Mouse (Mus musculus): ENCODE results near the gene Mrps16. TPM values are rescaled to one million over a fixed set of nuclear protein-coding genes. Genes with fewer than 3 reads are reported as not detected.

Mrps16 gene
- total RNA-seq (2021), result 10 to 100 TPM; 72.6 to 81.0 TPM

GRCm38 (mm10) chr14:20393205-20393913, at the start of gene Mrps16:
Mrps16 (minus strand) TSS chr14:20393634.
- peak; percentile 93 for DNase-seq (ENCODE audit: low spot score)
- intact Hi-C loops (cut with DNase I), result loop anchor here (5.0 to 10.0 kb wide), 2 partner anchors 84 to 271 kb away; partner anchors contain the start of gene Synpo2l

- no peak for DNase-seq (ENCODE audit: low spot score)
- intact Hi-C loops (cut with DNase I), result no loop called here
These were observed 48.8 kb upstream of the Mrps16 start for GRCm38 (mm10) chr14:20442252-20442651.

GRCm38 (mm10) chr14:20436976-20437375, 43.5 kb upstream of the Mrps16 start:
- intact Hi-C loops (cut with DNase I), result no loop called here
- DNase-seq (ENCODE audit: low spot score), result no peak

- DNase-seq (ENCODE audit: low spot score), result no peak
- intact Hi-C loops (cut with DNase I), result no loop called here
These were observed 39.0 kb upstream of the Mrps16 start for GRCm38 (mm10) chr14:20432420-20432819.

GRCm38 (mm10) chr14:20431726-20432125, 38.3 kb upstream of the Mrps16 start:
- DNase-seq (ENCODE audit: low spot score), result no peak

GRCm38 (mm10) chr14:20429833-20430232, 36.4 kb upstream of the Mrps16 start:
- DNase-seq (ENCODE audit: low spot score), result no peak
- intact Hi-C loops (cut with DNase I), result no loop called here

More at GRCm38 (mm10) chr14:20431726-20432125, 38.3 kb upstream of the Mrps16 start:
- intact Hi-C loops (cut with DNase I), result no loop called here

- intact Hi-C loops (cut with DNase I), result no loop called here
These were observed 35.2 kb upstream of the Mrps16 start for GRCm38 (mm10) chr14:20428593-20428992.

GRCm38 (mm10) chr14:20423046-20423445, 29.6 kb upstream of the Mrps16 start:
- DNase-seq (ENCODE audit: low spot score), result no peak
- intact Hi-C loops (cut with DNase I), result no loop called here

More at GRCm38 (mm10) chr14:20428593-20428992, 35.2 kb upstream of the Mrps16 start:
- DNase-seq (ENCODE audit: low spot score), result no peak

- DNase-seq (ENCODE audit: low spot score), result no peak
These were observed 28.8 kb upstream of the Mrps16 start for GRCm38 (mm10) chr14:20422257-20422656.

GRCm38 (mm10) chr14:20400071-20400470, 6.6 kb upstream of the Mrps16 start:
- intact Hi-C loops (cut with DNase I), result no loop called here
- DNase-seq (ENCODE audit: low spot score), result no peak

More at GRCm38 (mm10) chr14:20422257-20422656, 28.8 kb upstream of the Mrps16 start:
- intact Hi-C loops (cut with DNase I), result no loop called here

GRCm38 (mm10) chr14:20398864-20399263, 5.4 kb upstream of the Mrps16 start:
- DNase-seq (ENCODE audit: low spot score), result no peak
- intact Hi-C loops (cut with DNase I), result loop anchor here (5.0 to 10.0 kb wide), 2 partner anchors 148 to 266 kb away; partner anchors contain the start of genes Ppp3cb and Synpo2l

- DNase-seq (ENCODE audit: low spot score), result no peak
- intact Hi-C loops (cut with DNase I), result loop anchor here (5.0 to 10.0 kb wide), 2 partner anchors 150 to 268 kb away; partner anchors contain the start of genes Ppp3cb and Synpo2l
These were observed 3.8 kb upstream of the Mrps16 start for GRCm38 (mm10) chr14:20397220-20397619.

- DNase-seq (ENCODE audit: low spot score), result no peak
- intact Hi-C loops (cut with DNase I), result loop anchor here (5.0 to 10.0 kb wide), 2 partner anchors 85 to 272 kb away; partner anchors contain the start of gene Synpo2l
These were observed 1.1 kb downstream of the Mrps16 start for GRCm38 (mm10) chr14:20392326-20392725.

- intact Hi-C loops (cut with DNase I), result loop anchor here (2.0 to 10.0 kb wide), 3 partner anchors 41 to 275 kb away; partner anchors contain the start of genes Ecd, Fam149b and Synpo2l
- no peak for DNase-seq (ENCODE audit: low spot score)
These were observed 3.9 kb downstream of the Mrps16 start for GRCm38 (mm10) chr14:20389446-20390079.

GRCm38 (mm10) chr14:20388441-20389129, 4.8 kb downstream of the Mrps16 start, which contains the start of gene Dnajc9:
Dnajc9 (minus strand) TSS chr14:20388910.
- intact Hi-C loops (cut with DNase I), result no loop called here
- DNase-seq (ENCODE audit: low spot score), result peak; percentile 84

- no peak for DNase-seq (ENCODE audit: low spot score)
- intact Hi-C loops (cut with DNase I), result no loop called here
These were observed 13.5 kb downstream of the Mrps16 start for GRCm38 (mm10) chr14:20379753-20380430.

GRCm38 (mm10) chr14:20379087-20379640, 14.3 kb downstream of the Mrps16 start:
- DNase-seq (ENCODE audit: low spot score), result no peak
- intact Hi-C loops (cut with DNase I), result no loop called here

- intact Hi-C loops (cut with DNase I), result no loop called here
- no peak for DNase-seq (ENCODE audit: low spot score)
These were observed 14.9 kb downstream of the Mrps16 start for GRCm38 (mm10) chr14:20378313-20379061.

GRCm38 (mm10) chr14:20377112-20377521, 16.3 kb downstream of the Mrps16 start:
- intact Hi-C loops (cut with DNase I), result no loop called here
- no peak for DNase-seq (ENCODE audit: low spot score)
